Mouse (Mus musculus): ENCODE measurements around the gene Gltpd2. TPM values are rescaled to one million over a fixed set of nuclear protein-coding genes. Genes with fewer than 3 reads are reported as not detected.

Gene Gltpd2
- total and polyA plus RNA-seq, 2 experiments from 2014 or later, result 0.25 TPM; not detected in 1

- Histone ChIP-seq H3K36me3 (ENCODE audit: insufficient read depth) (no peaks in the 10 kb centered on the region), H3K4me3 (ENCODE audit: low read depth, low read length) (no peak overlapping the region), H3K4me2 (ENCODE audit: low read depth) (no peak overlapping the region), H3K27me3 (ENCODE audit: insufficient read depth, low read length) (no peaks in the 10 kb centered on the region), H3K9me3 (ENCODE audit: low read length) (no peaks in the 10 kb centered on the region), H3K9ac (no peak overlapping the region), H3K4me1 (ENCODE audit: insufficient read depth) (no peaks in the 10 kb centered on the region), H3K27ac (ENCODE audit: low read depth, low read length) (no peak overlapping the region)
- 76% methylated on average over 7 of the region's 7 CpGs for WGBS
- DNase-seq (no peak), ATAC-seq (no peak)
- no peak for TF ChIP-seq CTCF (IDR thresholded peaks at IDR 0.05; ENCODE audit: low read depth)
These were observed 12.0 kb upstream of the Gltpd2 start for GRCm38 (mm10) chr11:70506962-70507515.

DNA sequence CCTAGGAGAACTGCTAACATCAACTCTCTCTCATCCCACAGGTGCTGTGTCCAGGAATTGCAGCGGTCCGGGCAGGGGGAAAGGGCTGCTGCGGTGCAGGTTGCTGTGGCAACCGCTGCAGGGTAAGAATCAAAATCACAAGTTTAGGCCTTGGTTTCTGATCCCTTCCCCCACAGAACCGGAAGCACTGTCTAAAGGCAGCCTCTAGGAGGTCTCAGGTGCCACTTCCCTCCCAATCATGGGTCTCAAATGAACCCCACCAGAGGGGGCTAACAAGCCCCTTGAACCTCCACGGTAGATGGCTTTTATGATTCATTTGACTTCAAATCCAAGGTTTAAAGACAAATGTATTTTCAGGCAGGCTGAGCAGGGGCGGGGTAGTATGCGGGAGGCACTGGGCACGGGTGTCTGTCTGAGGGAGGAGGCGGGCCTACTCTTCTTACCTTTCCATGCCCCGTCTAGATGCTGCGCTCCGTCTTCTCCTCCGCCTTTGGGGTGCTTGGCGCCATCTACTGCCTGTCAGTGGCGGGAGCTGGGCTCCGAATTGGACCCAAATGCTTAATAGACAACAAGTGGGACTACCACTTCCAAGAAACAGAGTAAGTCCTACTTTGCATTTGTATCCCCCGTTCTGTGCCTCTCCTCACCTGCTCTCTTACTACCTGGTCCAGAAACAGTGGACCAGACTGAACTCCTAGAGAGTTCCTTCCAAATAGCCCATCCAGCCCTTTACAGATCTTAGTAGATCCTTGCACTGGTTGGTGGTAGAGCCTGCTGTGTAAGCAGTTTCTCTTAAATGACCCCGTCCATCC, 9.0 kb upstream of the Gltpd2 start:
- ATAC-seq (peak; percentile 92), DNase-seq (peak; percentile 75)
- no peaks in the 10 kb centered on the region for H3K27me3 ChIP-seq (ENCODE audit: insufficient read depth, low read length)
- peak overlapping the region; percentile 31 for H3K4me2 ChIP-seq (ENCODE audit: low read depth)
- H3K4me3 ChIP-seq (ENCODE audit: low read depth, low read length), result peak overlapping the region; percentile 14; the same call in 1 of the 2 replicates
- no peaks in the 10 kb centered on the region for H3K4me1 ChIP-seq (ENCODE audit: insufficient read depth)
- peak; percentile 76 for TF ChIP-seq CTCF (IDR thresholded peaks at IDR 0.05; ENCODE audit: low read depth)
- no peaks in the 10 kb centered on the region for H3K9me3 ChIP-seq (ENCODE audit: low read length)
- no peak overlapping the region for H3K27ac ChIP-seq (ENCODE audit: low read depth, low read length)
- H3K9ac ChIP-seq, result 0 out of 2 replicates have a peak overlapping the region, but pooled peaks have one; percentile 1
- WGBS, result 8% methylated on average over 19 of the region's 19 CpGs
- no peaks in the 10 kb centered on the region for H3K36me3 ChIP-seq (ENCODE audit: insufficient read depth)

- H3K4me2 ChIP-seq (ENCODE audit: low read depth), result no peak overlapping the region
- H3K27me3 ChIP-seq (ENCODE audit: insufficient read depth, low read length), result no peaks in the 10 kb centered on the region
These were observed 7.8 kb upstream of the Gltpd2 start for GRCm38 (mm10) chr11:70511242-70511641.

DNA sequence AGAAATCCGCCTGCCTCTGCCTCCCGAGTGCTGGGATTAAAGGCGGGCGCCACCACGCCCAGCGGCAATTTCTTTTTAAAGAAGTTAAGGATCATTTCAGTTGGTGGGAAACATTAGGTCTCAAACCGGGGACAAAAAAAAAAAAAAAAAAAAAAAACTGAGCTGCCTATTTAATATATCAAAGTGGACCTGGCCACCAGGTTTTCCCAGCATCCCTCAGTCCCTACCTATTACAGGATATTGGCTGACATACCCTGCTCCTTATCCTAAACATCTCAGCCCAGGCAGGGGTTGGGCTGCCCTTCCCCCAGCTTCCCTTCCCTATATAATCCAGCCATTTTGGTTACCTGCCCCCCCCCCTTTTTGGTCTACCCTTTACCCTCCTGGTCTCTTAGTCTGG, 7.2 kb upstream of the Gltpd2 start:
- ATAC-seq (no peak), DNase-seq (no peak)
- no peak for TF ChIP-seq CTCF (IDR thresholded peaks at IDR 0.05; ENCODE audit: low read depth)
- Histone ChIP-seq H3K36me3 (ENCODE audit: insufficient read depth) (no peaks in the 10 kb centered on the region), H3K4me1 (ENCODE audit: insufficient read depth) (no peaks in the 10 kb centered on the region), H3K4me3 (ENCODE audit: low read depth, low read length) (no peak overlapping the region), H3K27me3 (ENCODE audit: insufficient read depth, low read length) (no peaks in the 10 kb centered on the region), H3K9me3 (ENCODE audit: low read length) (no peaks in the 10 kb centered on the region), H3K27ac (ENCODE audit: low read depth, low read length) (no peak overlapping the region), H3K4me2 (ENCODE audit: low read depth) (no peak overlapping the region), H3K9ac (no peak overlapping the region)
- 87% methylated on average over 7 of the region's 7 CpGs for WGBS

More at GRCm38 (mm10) chr11:70511242-70511641, 7.8 kb upstream of the Gltpd2 start:
- Histone ChIP-seq H3K36me3 (ENCODE audit: insufficient read depth) (no peaks in the 10 kb centered on the region), H3K27ac (ENCODE audit: low read depth, low read length) (no peak overlapping the region), H3K9ac (no peak overlapping the region), H3K4me3 (ENCODE audit: low read depth, low read length) (no peak overlapping the region), H3K9me3 (ENCODE audit: low read length) (no peaks in the 10 kb centered on the region), H3K4me1 (ENCODE audit: insufficient read depth) (no peaks in the 10 kb centered on the region)
- no peak for TF ChIP-seq CTCF (IDR thresholded peaks at IDR 0.05; ENCODE audit: low read depth)
- no peak for DNase-seq
- no peak for ATAC-seq
- 67% methylated on average over 2 of the region's 2 CpGs for WGBS

DNA sequence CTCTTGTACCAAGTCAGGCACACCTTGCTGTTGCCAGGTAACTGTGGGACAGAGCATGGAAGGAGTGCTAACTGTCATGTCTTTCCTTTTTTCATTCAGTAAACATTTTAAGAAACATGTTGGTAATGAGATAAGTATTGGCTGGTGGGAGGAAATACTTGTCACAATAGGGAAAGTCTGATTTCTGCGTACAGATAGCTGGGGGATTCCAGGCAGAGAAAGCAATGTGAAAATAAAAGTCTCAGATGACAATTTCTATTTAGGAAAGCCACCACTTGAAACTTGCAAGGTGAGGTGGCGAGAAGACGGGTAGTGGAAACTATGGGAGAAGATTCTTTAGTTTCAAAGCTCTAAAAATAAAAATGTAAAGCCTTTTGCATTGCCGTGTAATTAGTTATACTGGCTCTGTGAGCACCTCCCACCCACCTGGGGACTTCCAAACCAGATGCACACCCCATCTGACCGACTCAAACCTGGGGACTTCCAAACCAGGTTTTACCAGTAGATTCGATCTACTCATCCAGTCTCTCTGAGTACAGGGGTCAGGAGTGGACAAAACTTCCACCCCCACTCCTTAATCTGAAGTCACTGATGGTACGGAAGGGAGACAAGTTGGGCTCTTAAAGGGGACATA, 6.2 kb upstream of the Gltpd2 start:
- Histone ChIP-seq H3K9ac (no peak overlapping the region), H3K36me3 (ENCODE audit: insufficient read depth) (no peaks in the 10 kb centered on the region), H3K4me1 (ENCODE audit: insufficient read depth) (no peaks in the 10 kb centered on the region), H3K9me3 (ENCODE audit: low read length) (no peaks in the 10 kb centered on the region), H3K4me2 (ENCODE audit: low read depth) (no peak overlapping the region), H3K27ac (ENCODE audit: low read depth, low read length) (no peak overlapping the region), H3K4me3 (ENCODE audit: low read depth, low read length) (no peak overlapping the region), H3K27me3 (ENCODE audit: insufficient read depth, low read length) (no peaks in the 10 kb centered on the region)
- 86% methylated on average over 7 of the region's 7 CpGs for WGBS
- DNase-seq, result no peak
- no peak for TF ChIP-seq CTCF (IDR thresholded peaks at IDR 0.05; ENCODE audit: low read depth)
- ATAC-seq, result no peak

DNA sequence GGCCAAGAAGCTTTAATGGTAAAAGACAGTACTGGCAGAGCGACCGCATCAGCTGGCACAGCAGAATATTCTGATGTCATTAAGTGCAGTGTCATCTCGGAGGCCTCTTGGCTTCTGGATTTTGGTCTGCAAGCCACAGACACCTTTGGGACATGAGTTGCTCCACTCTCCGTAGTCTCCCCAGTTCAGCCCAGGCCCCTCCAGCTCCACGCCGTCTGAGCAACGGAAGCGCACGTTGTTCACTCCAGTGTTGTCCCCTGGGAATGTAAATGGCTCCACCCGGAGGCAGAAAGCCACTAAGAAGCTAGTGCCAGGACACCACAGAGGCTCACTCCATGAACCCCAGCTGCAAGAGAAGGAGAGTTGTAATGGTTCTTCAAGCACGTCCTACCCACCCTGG, 5.5 kb upstream of the Gltpd2 start:
- Histone ChIP-seq H3K9me3 (ENCODE audit: low read length) (no peaks in the 10 kb centered on the region), H3K27me3 (ENCODE audit: insufficient read depth, low read length) (no peaks in the 10 kb centered on the region), H3K4me2 (ENCODE audit: low read depth) (no peak overlapping the region), H3K27ac (ENCODE audit: low read depth, low read length) (no peak overlapping the region), H3K9ac (no peak overlapping the region), H3K36me3 (ENCODE audit: insufficient read depth) (no peaks in the 10 kb centered on the region), H3K4me3 (ENCODE audit: low read depth, low read length) (no peak overlapping the region), H3K4me1 (ENCODE audit: insufficient read depth) (no peaks in the 10 kb centered on the region)
- 54% methylated on average over 11 of the region's 11 CpGs for WGBS
- DNase-seq (no peak), ATAC-seq (no peak)
- TF ChIP-seq CTCF (IDR thresholded peaks at IDR 0.05; ENCODE audit: low read depth), result no peak

- Histone ChIP-seq H3K9ac (no peak within 1 kb of the TSS), H3K27ac (ENCODE audit: low read depth, low read length) (no peak within 1 kb of the TSS)
- no peak for TF ChIP-seq CTCF (IDR thresholded peaks at IDR 0.05; ENCODE audit: low read depth)
These were observed 4.7 kb upstream of the Gltpd2 start, which contains the start of gene Vmo1 for GRCm38 (mm10) chr11:70514288-70514687. Vmo1 (minus strand) TSS chr11:70514616.

More at GRCm38 (mm10) chr11:70514288-70514687, 4.7 kb upstream of the Gltpd2 start, which contains the start of gene Vmo1:
- H3K4me3 ChIP-seq (ENCODE audit: low read depth, low read length), result no peak within 1 kb of the TSS
- ATAC-seq (no peak), DNase-seq (no peak)
- 90% methylated on average over 7 of the region's 7 CpGs for WGBS
- H3K36me3 ChIP-seq (ENCODE audit: insufficient read depth), result no peaks in the 10 kb centered on the region
- H3K27me3 ChIP-seq (ENCODE audit: insufficient read depth, low read length), result no peaks in the 10 kb centered on the region
- H3K4me1 ChIP-seq (ENCODE audit: insufficient read depth), result no peaks in the 10 kb centered on the region
- H3K9me3 ChIP-seq (ENCODE audit: low read length), result no peaks in the 10 kb centered on the region
- no peak within 1 kb of the TSS for H3K4me2 ChIP-seq (ENCODE audit: low read depth)

Data from forebrain, postnatal 0 days (tissue).